Mouse (Mus musculus) kidney, adult 2 months (tissue): Measurements from ENCODE around the gene D10Jhu81e.
"Not testable (repeated sequence)": the region's sequence is repeated elsewhere in the genome, so short reads cannot be mapped to it uniquely, and the experiment has no call there.

Experiments
- CTCF ChIP-seq: fragments of 200-500 bp; conservative IDR thresholded peaks from 2 replicates; pipeline ENCODE4 v1.5.1; 2011; ENCODE audit warnings: low read depth, mild to moderate bottlenecking, control low read depth, low read length, moderate library complexity, mixed read lengths; ENCODE audit not compliant: insufficient read depth, insufficient read length
- POLR2A ChIP-seq: fragments of 200-500 bp; IDR thresholded peaks from one replicate; pipeline ENCODE4 v1.6.1; 2011; ENCODE audit warnings: low read depth, low read length, control low read depth

GRCm38 (mm10) chr10:78125061-78125460 lies 44.5 kb downstream of the D10Jhu81e start:
- TF ChIP-seq CTCF, POLR2A: not testable (repeated sequence)
